Mouse (Mus musculus) intestine, embryonic 16.5 days (tissue): Measurements from ENCODE around the gene Zfp207. TPM values are rescaled to one million over a fixed set of nuclear protein-coding genes. Genes with fewer than 3 reads are reported as not detected.

Experiments
- ATAC-seq: fragments of 200-750 bp; cut with Nextera tagmentation; 2 replicates; pipeline ENCODE4 v1.8.0; 2017; ENCODE audit warnings: moderate TSS enrichment, moderate library complexity
- H3K27ac ChIP-seq: fragments of 300-500 bp; sonication (generic); 2 replicates; pipeline ENCODE4 v1.5.1; 2014; ENCODE audit warnings: mild to moderate bottlenecking, low read length
- H3K27me3 ChIP-seq: fragments of 300-500 bp; sonication (generic); replicated peaks from 2 replicates; pipeline ENCODE4 v1.6.1; 2014; ENCODE audit warnings: low read length, control low read depth, mixed read lengths; ENCODE audit not compliant: control insufficient read depth, insufficient read depth
- H3K36me3 ChIP-seq: fragments of 300-500 bp; sonication (generic); 2 replicates; pipeline ENCODE4 v1.6.1; 2014; ENCODE audit warnings: low read length, control low read depth; ENCODE audit not compliant: control insufficient read depth, insufficient read depth
- H3K4me1 ChIP-seq: fragments of 300-500 bp; sonication (generic); 2 replicates; pipeline ENCODE4 v1.6.1; 2014; ENCODE audit warnings: low read length, control low read depth, mixed read lengths; ENCODE audit not compliant: control insufficient read depth, insufficient read depth
- H3K4me2 ChIP-seq: fragments of 300-500 bp; sonication (generic); 2 replicates; pipeline ENCODE4 v1.6.1; 2014; ENCODE audit warnings: low read depth, low read length, control low read depth
- H3K4me3 ChIP-seq: fragments of 300-500 bp; sonication (generic); 2 replicates; pipeline ENCODE4 v1.5.1; 2014; ENCODE audit warnings: mild to moderate bottlenecking, low read length
- H3K9ac ChIP-seq: fragments of 300-500 bp; sonication (generic); 2 replicates; pipeline ENCODE4 v1.6.1; 2014; ENCODE audit warnings: low read depth, low read length
- H3K9me3 ChIP-seq: fragments of 300-500 bp; sonication (generic); 2 replicates; pipeline ENCODE4 v1.6.1; 2016; ENCODE audit warnings: low read length, control low read depth; ENCODE audit not compliant: control insufficient read depth
- WGBS: fragments of 180-500 bp; shearing (Covaris S2); extraction: QIAGEN DNeasy Blood & Tissue Kit; methylation state at CpG from one replicate; pipeline ENCODE4 v1.1.7; 2014; 5-methylcytosine and 5-hydroxymethylcytosine counted together
- polyA plus RNA-seq: library from polyadenylated mRNA; unstranded; fragments of >200 nt; fragmentation: Nextera tagmentation; extraction: Ambion mirVana; gene quantifications from 2 replicates; pipeline ENCODE4 v1.2.1, GENCODE M21; 2015

The Zfp207 gene
- polyA plus RNA-seq, 1 experiment from 2014 or later, result 172 TPM

DNA sequence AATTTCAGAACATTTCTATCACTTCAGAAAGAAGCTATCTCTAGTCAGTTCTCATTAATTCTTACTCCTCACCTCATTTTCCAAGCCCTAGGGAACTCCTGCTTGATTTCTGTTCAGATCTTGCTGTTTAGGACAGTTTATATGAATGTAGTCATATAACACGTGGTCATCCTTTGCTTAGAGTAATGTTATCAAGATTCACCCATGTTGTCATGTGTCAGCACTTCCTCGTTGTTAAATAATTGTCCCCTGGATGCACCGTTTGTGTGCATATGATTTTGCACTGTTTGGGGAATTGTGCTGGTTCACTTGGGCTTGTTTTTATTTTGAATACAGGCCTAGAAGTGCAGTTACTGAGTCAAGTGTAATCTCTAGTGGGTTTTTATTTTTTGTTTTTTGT lies 69.2 kb downstream of the Zfp207 start:
- Histone ChIP-seq H3K36me3 (peaks cover 10% of the 10 kb centered on the region), H3K9me3 (no peaks in the 10 kb centered on the region), H3K9ac (no peak overlapping the region), H3K27me3 (no peaks in the 10 kb centered on the region), H3K27ac (no peak overlapping the region), H3K4me1 (no peaks in the 10 kb centered on the region), H3K4me2 (no peak overlapping the region), H3K4me3 (no peak overlapping the region)
- ATAC-seq, result no peak
- WGBS, result 93% methylated on average over 3 of the region's 3 CpGs

DNA sequence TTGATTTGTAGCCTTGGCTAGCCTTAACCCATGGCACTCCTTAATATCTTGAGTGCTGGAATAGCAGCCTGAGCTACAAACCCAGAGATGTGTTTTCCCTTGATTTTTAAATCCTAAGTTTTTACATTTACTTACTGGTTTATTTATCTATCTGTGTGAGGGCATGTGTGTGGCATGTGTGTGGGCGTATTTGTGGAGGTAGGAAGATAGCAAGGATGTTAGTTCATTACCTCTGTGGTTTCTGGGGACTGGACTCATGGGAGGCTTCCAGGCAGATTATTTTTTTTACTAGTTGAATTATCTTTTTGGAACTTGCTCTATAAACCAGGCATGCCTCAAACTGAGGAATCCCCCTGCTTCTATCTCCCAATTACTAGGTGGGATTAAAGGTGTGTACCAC lies 70.1 kb downstream of the Zfp207 start:
- H3K4me1 ChIP-seq, result no peaks in the 10 kb centered on the region
- H3K27me3 ChIP-seq, result no peaks in the 10 kb centered on the region
- ATAC-seq, result no peak
- H3K9ac ChIP-seq, result no peak overlapping the region
- WGBS, result 91% methylated on average over 1 of the region's 1 CpGs
- H3K4me2 ChIP-seq, result no peak overlapping the region
- no peak overlapping the region for H3K4me3 ChIP-seq
- H3K27ac ChIP-seq, result no peak overlapping the region
- no peaks in the 10 kb centered on the region for H3K9me3 ChIP-seq
- H3K36me3 ChIP-seq, result peaks cover 6% of the 10 kb centered on the region; the same call in 1 of the 2 replicates

Other genes starting within 250 kb of the Zfp207 start
- 28.8 and 33.1 TPM in 2 replicates for gene Tefm, start 241.1 kb upstream of the Zfp207 start, polyA plus RNA-seq
- gene Adap2, start 229.2 kb upstream of the Zfp207 start, polyA plus RNA-seq, result 4.9 and 5.1 TPM in 2 replicates
- 11.7 and 11.8 TPM in 2 replicates for gene Rnf135, start 199.4 kb upstream of the Zfp207 start, polyA plus RNA-seq
- gene Rhot1, start 174.3 kb upstream of the Zfp207 start, polyA plus RNA-seq, result 36.8 and 38.0 TPM in 2 replicates
- gene Rhbdl3, start 82.4 kb upstream of the Zfp207 start, polyA plus RNA-seq, result 2.0 and 2.1 TPM in 2 replicates
- 11.5 and 14.9 TPM in 2 replicates for gene 5730455P16Rik, start 5.2 kb upstream of the Zfp207 start, polyA plus RNA-seq
- gene Psmd11, start 45.3 kb downstream of the Zfp207 start, polyA plus RNA-seq, result 259 and 281 TPM in 2 replicates
- 0.87 and 0.88 TPM in 2 replicates for gene Cdk5r1, start 93.7 kb downstream of the Zfp207 start, polyA plus RNA-seq